Mouse (Mus musculus): ENCODE measurements at regions not wholly inside any gene's neighbourhood (a gene's known extent, or its start where the extent isn't known, plus 50 kb on each side); places are given as distances from the start of the nearest gene placed in this dataset.
A peak's percentile ranks its signal among the peaks of the same experiment; 100 is the strongest.

DNA sequence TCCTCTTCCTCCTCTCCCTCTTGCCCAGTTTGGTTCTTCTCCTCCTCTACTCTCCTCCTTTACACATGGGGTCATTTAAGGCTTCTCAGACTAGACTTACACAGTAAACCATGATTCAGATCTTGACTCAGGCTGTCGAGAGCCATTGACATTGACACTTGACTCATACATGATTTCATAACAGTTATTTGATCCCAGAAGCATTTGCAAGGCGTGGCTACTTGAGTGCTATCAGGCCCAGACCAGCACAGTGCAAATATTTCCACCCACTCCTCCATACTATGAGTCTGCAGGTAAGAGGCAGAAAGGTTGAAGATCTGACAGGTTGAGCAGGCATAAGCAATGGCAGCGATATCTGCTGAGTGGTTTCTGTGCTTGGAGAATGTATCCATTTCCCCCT is 99.2 kb downstream of the Rab11fip2 start:
- no peak overlapping the region for H3K4me3 ChIP-seq (ENCODE audit: low read depth, low read length)
- H3K4me2 ChIP-seq (replicated peaks; ENCODE audit: low read depth): no peak overlapping the region
- peak; percentile 69; the same call in 1 of the 2 replicates for ATAC-seq
- no peak overlapping the region for H3K9ac ChIP-seq (ENCODE audit: low read depth, low read length)
- no peak for TF ChIP-seq CTCF (IDR thresholded peaks at IDR 0.05; ENCODE audit: low read depth)
- H3K27me3 ChIP-seq (replicated peaks; ENCODE audit: control insufficient read depth, insufficient read depth, low read length): no peaks in the 10 kb centered on the region
- WGBS: 51% methylated on average over 3 of the region's 3 CpGs
- no peaks in the 10 kb centered on the region for H3K36me3 ChIP-seq (ENCODE audit: control insufficient read depth, insufficient read depth)
- no peaks in the 10 kb centered on the region for H3K9me3 ChIP-seq (ENCODE audit: control insufficient read depth)
- no peak overlapping the region for H3K27ac ChIP-seq (ENCODE audit: low read depth, low read length)
- 0 out of 2 replicates have a peak, but pooled peaks cover 3% of the 10 kb centered on the region for H3K4me1 ChIP-seq (replicated peaks; ENCODE audit: control insufficient read depth, insufficient read depth, low read length)

DNA sequence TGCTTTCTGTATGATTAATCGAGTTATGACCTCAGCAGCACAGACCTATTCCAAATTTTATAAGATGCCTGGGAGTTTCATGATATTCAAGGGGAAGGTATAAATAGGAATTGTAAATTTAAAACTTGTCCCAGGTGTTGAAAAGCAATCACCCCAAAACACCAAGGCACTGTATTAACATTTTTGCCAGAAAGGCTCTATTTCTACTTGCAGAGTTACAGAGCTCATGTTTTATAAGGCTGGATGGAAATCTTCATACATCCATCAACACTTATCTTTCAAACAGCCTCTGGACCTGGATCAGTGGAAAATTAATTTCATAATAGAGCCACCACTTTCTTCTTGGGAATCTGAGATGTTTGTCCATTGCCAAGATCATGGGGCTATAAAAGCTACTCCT is 96.6 kb downstream of the Rab11fip2 start:
- ATAC-seq: no peak
- no peak for TF ChIP-seq CTCF (IDR thresholded peaks at IDR 0.05; ENCODE audit: low read depth)
- H3K9ac ChIP-seq (ENCODE audit: low read depth, low read length): no peak overlapping the region
- H3K27ac ChIP-seq (ENCODE audit: low read depth, low read length): no peak overlapping the region
- no peak overlapping the region for H3K4me2 ChIP-seq (replicated peaks; ENCODE audit: low read depth)
- no peaks in the 10 kb centered on the region for H3K27me3 ChIP-seq (replicated peaks; ENCODE audit: control insufficient read depth, insufficient read depth, low read length)
- H3K4me1 ChIP-seq (replicated peaks; ENCODE audit: control insufficient read depth, insufficient read depth, low read length): peaks cover 3% of the 10 kb centered on the region; the same call in 1 of the 2 replicates
- WGBS: 88% methylated on average over 1 of the region's 1 CpGs
- no peaks in the 10 kb centered on the region for H3K9me3 ChIP-seq (ENCODE audit: control insufficient read depth)
- no peaks in the 10 kb centered on the region for H3K36me3 ChIP-seq (ENCODE audit: control insufficient read depth, insufficient read depth)
- H3K4me3 ChIP-seq (ENCODE audit: low read depth, low read length): no peak overlapping the region

DNA sequence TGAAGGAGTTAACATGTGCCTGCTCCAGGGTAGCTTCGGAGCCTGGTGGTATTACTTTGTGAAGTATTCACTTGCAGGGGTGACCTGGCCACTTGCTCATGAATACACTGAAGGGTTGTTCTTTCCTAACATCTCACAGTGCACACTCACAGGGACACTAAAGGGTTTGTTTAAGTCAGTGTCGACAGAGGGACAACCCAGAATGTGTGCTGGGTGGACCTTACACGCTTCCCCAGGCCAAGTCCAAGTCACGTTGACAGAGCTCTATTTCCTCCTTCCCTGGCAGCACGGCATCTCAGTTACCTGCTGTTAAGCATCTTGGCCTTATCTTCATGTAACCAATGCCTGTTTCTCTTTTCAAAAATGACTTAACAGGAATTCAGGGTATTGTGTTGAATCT is 92.8 kb downstream of the Rab11fip2 start:
- ATAC-seq: 0 out of 2 replicates have a peak, but pooled peaks have one; percentile 41
- H3K27me3 ChIP-seq (replicated peaks; ENCODE audit: control insufficient read depth, insufficient read depth, low read length): no peaks in the 10 kb centered on the region
- WGBS: 38% methylated on average over 5 of the region's 5 CpGs
- H3K36me3 ChIP-seq (ENCODE audit: control insufficient read depth, insufficient read depth): no peaks in the 10 kb centered on the region
- H3K27ac ChIP-seq (ENCODE audit: low read depth, low read length): no peak overlapping the region
- H3K4me2 ChIP-seq (replicated peaks; ENCODE audit: low read depth): no peak overlapping the region
- no peaks in the 10 kb centered on the region for H3K9me3 ChIP-seq (ENCODE audit: control insufficient read depth)
- no peak overlapping the region for H3K9ac ChIP-seq (ENCODE audit: low read depth, low read length)
- H3K4me3 ChIP-seq (ENCODE audit: low read depth, low read length): no peak overlapping the region
- TF ChIP-seq CTCF (IDR thresholded peaks at IDR 0.05; ENCODE audit: low read depth): no peak
- H3K4me1 ChIP-seq (replicated peaks; ENCODE audit: control insufficient read depth, insufficient read depth, low read length): no peaks in the 10 kb centered on the region; the same call in 1 of the 2 replicates

DNA sequence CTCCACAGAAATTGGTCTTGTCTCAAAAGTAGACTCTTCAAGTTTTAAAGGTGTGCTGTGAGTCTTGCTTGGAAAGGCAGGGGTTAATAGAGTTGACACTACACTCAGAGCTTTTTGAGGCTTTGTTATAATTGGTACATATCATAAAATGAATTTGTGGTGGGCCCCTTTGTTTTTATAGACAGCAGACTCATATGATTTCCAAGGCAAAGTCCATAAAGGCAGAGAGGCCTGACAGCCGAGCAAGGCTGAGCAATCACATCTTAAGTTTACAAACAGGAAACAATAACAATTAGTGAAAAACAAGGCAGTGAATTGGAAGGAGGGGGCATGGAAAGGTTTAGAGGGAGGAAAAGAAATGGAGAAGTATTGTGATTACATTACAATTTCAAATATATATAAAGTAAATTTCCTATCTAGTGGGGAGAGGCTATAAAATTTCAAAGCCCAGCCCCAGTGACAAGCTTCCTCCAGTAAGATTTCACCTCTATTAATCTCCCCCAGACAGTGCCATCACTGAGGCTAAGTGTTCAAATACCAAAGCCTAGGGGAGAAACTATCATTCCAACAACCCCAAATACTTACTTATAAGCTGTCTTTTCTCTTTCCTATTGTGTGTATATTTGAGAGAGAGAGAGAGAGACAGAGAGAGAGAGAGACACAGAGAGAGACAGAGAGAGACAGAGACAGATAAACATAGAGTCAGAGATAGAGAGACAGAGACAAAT is 91.3 kb downstream of the Rab11fip2 start:
- no peak overlapping the region for H3K9ac ChIP-seq (ENCODE audit: low read depth, low read length)
- TF ChIP-seq CTCF (IDR thresholded peaks at IDR 0.05; ENCODE audit: low read depth): no peak
- no peaks in the 10 kb centered on the region for H3K9me3 ChIP-seq (ENCODE audit: control insufficient read depth)
- no peak overlapping the region for H3K4me2 ChIP-seq (replicated peaks; ENCODE audit: low read depth)
- 18% methylated on average over 1 of the region's 1 CpGs for WGBS
- no peak overlapping the region for H3K27ac ChIP-seq (ENCODE audit: low read depth, low read length)
- no peaks in the 10 kb centered on the region for H3K27me3 ChIP-seq (replicated peaks; ENCODE audit: control insufficient read depth, insufficient read depth, low read length)
- ATAC-seq: peak; percentile 83
- H3K36me3 ChIP-seq (ENCODE audit: control insufficient read depth, insufficient read depth): no peaks in the 10 kb centered on the region
- no peaks in the 10 kb centered on the region; the same call in 1 of the 2 replicates for H3K4me1 ChIP-seq (replicated peaks; ENCODE audit: control insufficient read depth, insufficient read depth, low read length)
- no peak overlapping the region for H3K4me3 ChIP-seq (ENCODE audit: low read depth, low read length)
